Mouse (Mus musculus): ENCODE results near the gene Tmem163. TPM values are rescaled to one million over a fixed set of nuclear protein-coding genes. Genes with fewer than 3 reads are reported as not detected.

Tmem163 gene
- polyA plus RNA-seq (2016; fragmentation: Nextera tagmentation; extraction: Ambion mirVana): 44.2 and 46.8 TPM in 2 replicates

DNA sequence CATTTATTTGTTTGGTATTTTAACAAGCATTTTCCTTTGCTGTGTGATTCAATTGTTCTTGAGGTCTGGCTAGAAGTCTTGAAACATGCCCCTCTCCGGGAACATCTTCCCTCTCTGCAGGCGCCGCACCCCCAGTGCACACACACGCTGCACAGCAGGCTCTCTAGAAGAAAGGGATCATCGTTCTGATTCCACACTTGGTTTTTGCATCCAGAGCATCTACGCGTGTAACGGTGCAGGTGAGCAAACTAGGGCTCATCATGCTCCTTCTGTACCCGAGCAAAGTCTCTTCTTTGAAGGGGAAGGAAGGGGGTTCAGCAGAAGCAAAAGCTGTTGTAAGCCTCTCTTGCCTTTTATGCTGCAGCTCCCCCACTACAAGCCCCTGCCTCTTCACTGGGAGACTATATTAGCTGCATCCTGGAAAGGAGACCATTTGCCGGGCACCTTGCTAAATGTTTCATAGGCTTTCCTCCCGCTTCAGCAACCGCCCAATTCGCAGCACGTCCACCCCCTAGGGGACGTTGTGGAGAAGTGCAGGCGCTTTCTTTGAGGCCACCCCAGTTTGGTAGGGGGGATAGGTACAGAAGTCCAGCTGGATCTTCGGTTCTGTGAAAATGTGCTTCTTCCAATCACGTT, at the start of gene Tmem163:
TSS of gene Tmem163 (minus strand) at position 51 of the 636 bp plus-strand sequence.
- WGBS: 15% methylated on average over 18 of the region's 18 CpGs
- Histone ChIP-seq H3K4me1 (peaks cover 14% of the 10 kb centered on the region), H3K9me3 (no peaks in the 10 kb centered on the region), H3K9ac (peak within 1 kb of the TSS; percentile 73), H3K27me3 (replicated peaks) (peaks cover 60% of the 10 kb centered on the region), H3K36me3 (no peaks in the 10 kb centered on the region), H3K27ac (0 out of 2 replicates have a peak within 1 kb of the TSS, but pooled peaks have one; percentile 20), H3K4me3 (peak within 1 kb of the TSS; percentile 59), H3K4me2 (replicated peaks) (peak within 1 kb of the TSS; percentile 83)
- no peak for ATAC-seq (ENCODE audit: low FRiP score, low read depth)

GRCm38 (mm10) chr1:127729096-127729495, 49.7 kb upstream of the Tmem163 start, which contains the start of gene Acmsd:
Acmsd (plus strand) TSS chr1:127729413.
- Histone ChIP-seq H3K27ac (no peak within 1 kb of the TSS), H3K9ac (no peak within 1 kb of the TSS), H3K36me3 (no peaks in the 10 kb centered on the region), H3K4me1 (no peaks in the 10 kb centered on the region), H3K4me2 (replicated peaks) (no peak within 1 kb of the TSS), H3K9me3 (peaks cover 6% of the 10 kb centered on the region; the same call in 1 of the 2 replicates), H3K4me3 (no peak within 1 kb of the TSS), H3K27me3 (replicated peaks) (no peaks in the 10 kb centered on the region)
- 95% methylated on average over 4 of the region's 4 CpGs for WGBS
- ATAC-seq (ENCODE audit: low FRiP score, low read depth): no peak

DNA sequence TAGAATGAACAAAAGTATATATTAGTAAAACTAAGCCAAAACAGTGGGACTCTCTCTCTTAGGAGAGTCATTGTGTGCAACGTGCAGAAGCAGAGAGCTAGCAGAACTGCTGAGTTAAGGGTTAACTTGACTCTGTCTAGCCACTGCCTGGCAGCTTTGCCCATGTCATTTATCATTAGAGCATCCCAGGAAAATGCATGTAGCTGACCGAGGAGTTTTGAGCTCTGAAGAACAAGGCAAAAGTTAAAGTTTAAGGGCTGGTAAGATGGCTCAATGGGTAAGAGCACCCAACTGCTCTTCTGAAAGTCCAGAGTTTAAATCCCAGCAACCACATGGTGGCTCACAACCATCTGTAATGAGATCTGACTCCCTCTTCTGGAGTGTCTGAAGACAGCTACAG, 44.2 kb upstream of the Tmem163 start:
- ATAC-seq (ENCODE audit: low FRiP score, low read depth): no peak
- Histone ChIP-seq H3K4me3 (no peak overlapping the region), H3K9ac (no peak overlapping the region), H3K27ac (no peak overlapping the region), H3K4me2 (replicated peaks) (no peak overlapping the region), H3K4me1 (no peaks in the 10 kb centered on the region), H3K9me3 (0 out of 2 replicates have a peak, but pooled peaks cover 1% of the 10 kb centered on the region), H3K27me3 (replicated peaks) (no peaks in the 10 kb centered on the region), H3K36me3 (no peaks in the 10 kb centered on the region)
- WGBS: 62% methylated on average over 2 of the region's 2 CpGs

GRCm38 (mm10) chr1:127718290-127718689, 38.9 kb upstream of the Tmem163 start:
- no peak overlapping the region for H3K4me2 ChIP-seq (replicated peaks)
- H3K9ac ChIP-seq: no peak overlapping the region
- no peaks in the 10 kb centered on the region for H3K27me3 ChIP-seq (replicated peaks)
- H3K4me1 ChIP-seq: no peaks in the 10 kb centered on the region
- no peak overlapping the region for H3K27ac ChIP-seq
- H3K36me3 ChIP-seq: no peaks in the 10 kb centered on the region
- no peaks in the 10 kb centered on the region for H3K9me3 ChIP-seq
- no peak for ATAC-seq (ENCODE audit: low FRiP score, low read depth)
- H3K4me3 ChIP-seq: no peak overlapping the region
- 85% methylated on average over 1 of the region's 1 CpGs for WGBS

GRCm38 (mm10) chr1:127716441-127716840, 37.1 kb upstream of the Tmem163 start:
- whole genome bisulfite sequencing: 92% methylated on average over 8 of the region's 8 CpGs
- Histone ChIP-seq H3K27ac (no peak overlapping the region), H3K4me2 (replicated peaks) (no peak overlapping the region), H3K4me3 (no peak overlapping the region), H3K9me3 (no peaks in the 10 kb centered on the region), H3K9ac (no peak overlapping the region), H3K36me3 (no peaks in the 10 kb centered on the region), H3K27me3 (replicated peaks) (no peaks in the 10 kb centered on the region), H3K4me1 (no peaks in the 10 kb centered on the region)
- no peak for ATAC-seq (ENCODE audit: low FRiP score, low read depth)

GRCm38 (mm10) chr1:127706269-127706668, 26.9 kb upstream of the Tmem163 start:
- no peak overlapping the region for H3K4me2 ChIP-seq (replicated peaks)
- no peak overlapping the region for H3K4me3 ChIP-seq
- no peaks in the 10 kb centered on the region for H3K9me3 ChIP-seq
- 79% methylated on average over 5 of the region's 5 CpGs for WGBS
- no peak overlapping the region for H3K27ac ChIP-seq
- no peaks in the 10 kb centered on the region for H3K4me1 ChIP-seq
- no peaks in the 10 kb centered on the region for H3K36me3 ChIP-seq
- no peak overlapping the region for H3K9ac ChIP-seq
- no peaks in the 10 kb centered on the region for H3K27me3 ChIP-seq (replicated peaks)
- no peak for ATAC-seq (ENCODE audit: low FRiP score, low read depth)

GRCm38 (mm10) chr1:127702187-127702586, 22.8 kb upstream of the Tmem163 start:
- H3K4me1 ChIP-seq: no peaks in the 10 kb centered on the region
- H3K9ac ChIP-seq: no peak overlapping the region
- no peak overlapping the region for H3K4me3 ChIP-seq
- WGBS: 87% methylated on average over 1 of the region's 1 CpGs
- H3K4me2 ChIP-seq (replicated peaks): no peak overlapping the region
- H3K36me3 ChIP-seq: no peaks in the 10 kb centered on the region
- no peaks in the 10 kb centered on the region for H3K9me3 ChIP-seq
- no peak overlapping the region for H3K27ac ChIP-seq
- H3K27me3 ChIP-seq (replicated peaks): no peaks in the 10 kb centered on the region
- no peak for ATAC-seq (ENCODE audit: low FRiP score, low read depth)

DNA sequence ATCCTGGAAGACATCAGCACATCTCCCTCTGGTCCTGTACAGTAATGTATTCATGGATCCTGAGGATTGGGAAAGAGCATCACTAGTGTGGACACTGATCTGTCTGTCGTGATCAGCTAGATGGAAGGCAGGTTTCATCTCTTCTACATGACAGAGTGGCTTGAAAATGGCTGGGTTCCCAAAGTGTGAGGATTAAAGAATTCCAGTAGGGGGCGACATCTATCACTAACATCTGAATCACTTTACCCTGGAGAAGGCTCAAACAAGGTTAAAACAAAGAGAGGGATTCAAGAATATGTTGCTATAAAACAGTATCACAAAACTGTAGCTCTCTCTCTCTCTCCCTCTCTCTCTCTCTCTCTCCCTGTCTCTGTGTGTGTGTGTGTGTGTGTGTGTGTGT, 17.2 kb upstream of the Tmem163 start:
- H3K36me3 ChIP-seq: no peaks in the 10 kb centered on the region
- H3K4me2 ChIP-seq (replicated peaks): no peak overlapping the region
- no peaks in the 10 kb centered on the region for H3K4me1 ChIP-seq
- no peak for ATAC-seq (ENCODE audit: low FRiP score, low read depth)
- no peak overlapping the region for H3K4me3 ChIP-seq
- no peak overlapping the region for H3K9ac ChIP-seq
- H3K27me3 ChIP-seq (replicated peaks): no peaks in the 10 kb centered on the region
- no peaks in the 10 kb centered on the region for H3K9me3 ChIP-seq
- 28% methylated on average over 2 of the region's 2 CpGs for WGBS
- H3K27ac ChIP-seq: no peak overlapping the region

- ATAC-seq (ENCODE audit: low FRiP score, low read depth): peak; percentile 51
- H3K27me3 ChIP-seq (replicated peaks): peaks cover 70% of the 10 kb centered on the region
- peak overlapping the region; percentile 59 for H3K4me3 ChIP-seq
- H3K9ac ChIP-seq: peak overlapping the region; percentile 73
- H3K27ac ChIP-seq: peak overlapping the region; percentile 20; the same call in 1 of the 2 replicates
- WGBS: 2% methylated on average over 64 of the region's 64 CpGs
- peaks cover 14% of the 10 kb centered on the region for H3K4me1 ChIP-seq
- H3K9me3 ChIP-seq: no peaks in the 10 kb centered on the region
- no peaks in the 10 kb centered on the region for H3K36me3 ChIP-seq
- peak overlapping the region; percentile 83 for H3K4me2 ChIP-seq (replicated peaks)
These were observed 1.4 kb downstream of the Tmem163 start for GRCm38 (mm10) chr1:127677661-127678580.

GRCm38 (mm10) chr1:127677131-127677631, 2.2 kb downstream of the Tmem163 start:
- Histone ChIP-seq H3K36me3 (no peaks in the 10 kb centered on the region), H3K4me3 (peak overlapping the region; percentile 59), H3K27ac (no peak overlapping the region; the same call in 1 of the 2 replicates), H3K27me3 (replicated peaks) (peaks cover 78% of the 10 kb centered on the region), H3K9ac (peak overlapping the region; percentile 73), H3K9me3 (no peaks in the 10 kb centered on the region), H3K4me2 (replicated peaks) (peak overlapping the region; percentile 83), H3K4me1 (peaks cover 14% of the 10 kb centered on the region)
- peak; percentile 30 for ATAC-seq (ENCODE audit: low FRiP score, low read depth)
- WGBS: under 1% methylated on average over 44 of the region's 44 CpGs

- H3K9ac ChIP-seq: peak overlapping the region; percentile 73
- peak overlapping the region; percentile 83 for H3K4me2 ChIP-seq (replicated peaks)
- peak overlapping the region; percentile 59 for H3K4me3 ChIP-seq
- ATAC-seq (ENCODE audit: low FRiP score, low read depth): no peak
- no peak overlapping the region for H3K27ac ChIP-seq
- 4% methylated on average over 25 of the region's 25 CpGs for WGBS
- H3K27me3 ChIP-seq (replicated peaks): peaks cover 82% of the 10 kb centered on the region
- no peaks in the 10 kb centered on the region for H3K36me3 ChIP-seq
- H3K9me3 ChIP-seq: no peaks in the 10 kb centered on the region
- peaks cover 14% of the 10 kb centered on the region for H3K4me1 ChIP-seq
These were observed 2.7 kb downstream of the Tmem163 start for GRCm38 (mm10) chr1:127676516-127677099.

DNA sequence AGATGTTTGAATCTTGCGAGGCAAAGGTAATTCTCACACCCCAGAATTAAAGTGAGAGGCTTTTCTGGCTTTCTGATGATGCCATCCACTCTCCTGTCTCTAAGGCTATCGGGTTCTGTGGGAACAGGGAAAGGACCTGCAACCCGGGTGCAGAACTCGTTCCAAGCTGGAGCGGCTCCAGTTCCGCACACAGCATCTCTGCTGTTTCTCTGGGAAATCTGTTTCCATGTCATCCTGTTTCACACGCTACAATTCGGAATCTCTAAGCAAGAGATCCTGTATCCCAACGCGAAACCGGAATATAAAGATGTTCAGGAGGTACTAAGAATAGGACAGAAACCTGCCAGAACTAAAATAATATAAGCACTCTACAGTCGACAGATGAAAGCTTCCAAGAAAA, 3.2 kb downstream of the Tmem163 start:
- Histone ChIP-seq H3K4me1 (peaks cover 14% of the 10 kb centered on the region), H3K27me3 (replicated peaks) (peaks cover 86% of the 10 kb centered on the region)
- 35% methylated on average over 12 of the region's 12 CpGs for WGBS

More for the DNA sequence above, 3.2 kb downstream of the Tmem163 start:
- no peaks in the 10 kb centered on the region for H3K36me3 ChIP-seq
- no peaks in the 10 kb centered on the region for H3K9me3 ChIP-seq
- no peak for ATAC-seq (ENCODE audit: low FRiP score, low read depth)
- peak overlapping the region; percentile 73 for H3K9ac ChIP-seq
- peak overlapping the region; percentile 59 for H3K4me3 ChIP-seq
- H3K27ac ChIP-seq: no peak overlapping the region
- peak overlapping the region; percentile 83 for H3K4me2 ChIP-seq (replicated peaks)

Measured in neural tube, embryonic 12.5 days (tissue).